Mouse (Mus musculus) hindbrain, embryonic 16.5 days (tissue): ENCODE data around the gene Acbd4. TPM values are rescaled to one million over a fixed set of nuclear protein-coding genes. Genes with fewer than 3 reads are reported as not detected.

ENCODE experiments used
- ATAC-seq: fragments of 200-750 bp; cut with Nextera tagmentation; 2 replicates; pipeline ENCODE4 v1.8.0; 2017; ENCODE audit warnings: moderate TSS enrichment, moderate library complexity
- H3K27ac ChIP-seq: fragments of 300-500 bp; sonication (generic); 2 replicates; pipeline ENCODE4 v1.5.1; 2014; ENCODE audit warnings: low read depth, mild to moderate bottlenecking, control low read depth, low read length, moderate library complexity
- H3K27me3 ChIP-seq: fragments of 300-500 bp; sonication (generic); replicated peaks from 2 replicates; pipeline ENCODE4 v1.6.1; 2014; ENCODE audit warnings: low read length; ENCODE audit not compliant: control insufficient read depth, insufficient read depth
- H3K36me3 ChIP-seq: fragments of 300-500 bp; sonication (generic); 2 replicates; pipeline ENCODE4 v1.6.1; 2014; ENCODE audit warnings: mild to moderate bottlenecking, low read length, moderate library complexity, mixed read lengths; ENCODE audit not compliant: control insufficient read depth, insufficient read depth
- H3K4me1 ChIP-seq: fragments of 300-500 bp; sonication (generic); 2 replicates; pipeline ENCODE4 v1.6.1; 2014; ENCODE audit warnings: low read depth, low read length; ENCODE audit not compliant: control insufficient read depth, insufficient read depth
- H3K4me2 ChIP-seq: fragments of 300-500 bp; sonication (generic); 2 replicates; pipeline ENCODE4 v1.6.1; 2014; ENCODE audit warnings: mild to moderate bottlenecking, low read length, control low read depth, moderate library complexity
- H3K4me3 ChIP-seq: fragments of 300-500 bp; sonication (generic); 2 replicates; pipeline ENCODE4 v1.5.1; 2014; ENCODE audit warnings: mild to moderate bottlenecking, low read length, control low read depth, moderate library complexity
- H3K9ac ChIP-seq: fragments of 300-500 bp; sonication (generic); 2 replicates; pipeline ENCODE4 v1.6.1; 2014; ENCODE audit warnings: low read depth, mild to moderate bottlenecking, control low read depth, low read length, moderate library complexity
- H3K9me3 ChIP-seq: fragments of 300-500 bp; sonication (generic); 2 replicates; pipeline ENCODE4 v1.6.1; 2014; ENCODE audit warnings: mild to moderate bottlenecking, low read length, moderate library complexity; ENCODE audit not compliant: control insufficient read depth
- WGBS: fragments of 180-500 bp; shearing (Covaris S2); extraction: QIAGEN DNeasy Blood & Tissue Kit; methylation state at CpG from one replicate; pipeline ENCODE4 v1.1.7; 2014; 5-methylcytosine and 5-hydroxymethylcytosine counted together
- polyA plus RNA-seq: library from polyadenylated mRNA; unstranded; fragments of >200 nt; fragmentation: Nextera tagmentation; extraction: Ambion mirVana; gene quantifications from 2 replicates; pipeline ENCODE4 v1.2.1, GENCODE M21; 2015

The Acbd4 gene
- 14.2 and 16.4 TPM in 2 replicates for polyA plus RNA-seq

- peak; percentile 48 for ATAC-seq
- under 1% methylated on average over 34 of the region's 34 CpGs for WGBS
These were observed at the start of gene Acbd4, which contains the start of gene Plcd3 for GRCm38 (mm10) chr11:103101481-103101865. Gene Acbd4 (plus strand): TSS chr11:103101682. Gene Plcd3 (minus strand): TSS chr11:103101658.

GRCm38 (mm10) chr11:103052078-103052477, 49.4 kb upstream of the Acbd4 start:
- no peak for ATAC-seq
- H3K9me3 ChIP-seq, result no peaks in the 10 kb centered on the region
- no peaks in the 10 kb centered on the region for H3K27me3 ChIP-seq
- H3K4me2 ChIP-seq, result no peak overlapping the region
- H3K27ac ChIP-seq, result no peak overlapping the region
- H3K4me1 ChIP-seq, result no peaks in the 10 kb centered on the region
- WGBS, result 89% methylated on average over 6 of the region's 6 CpGs
- H3K36me3 ChIP-seq, result peaks cover 3% of the 10 kb centered on the region; the same call in 1 of the 2 replicates
- H3K4me3 ChIP-seq, result no peak overlapping the region
- H3K9ac ChIP-seq, result no peak overlapping the region

More at GRCm38 (mm10) chr11:103101481-103101865, at the start of gene Acbd4, which contains the start of gene Plcd3:
- Histone ChIP-seq H3K4me3 (peak within 1 kb of the TSS; percentile 49), H3K27me3 (peaks cover 9% of the 10 kb centered on the region; the same call in 1 of the 2 replicates), H3K9me3 (no peaks in the 10 kb centered on the region), H3K4me1 (peaks cover 16% of the 10 kb centered on the region), H3K4me2 (peak within 1 kb of the TSS; percentile 76), H3K36me3 (no peaks in the 10 kb centered on the region), H3K9ac (peak within 1 kb of the TSS; percentile 41), H3K27ac (no peak within 1 kb of the TSS)

GRCm38 (mm10) chr11:103053191-103054076, 48.0 kb upstream of the Acbd4 start:
- H3K9ac ChIP-seq, result no peak overlapping the region
- no peaks in the 10 kb centered on the region for H3K4me1 ChIP-seq
- no peaks in the 10 kb centered on the region for H3K9me3 ChIP-seq
- H3K27me3 ChIP-seq, result no peaks in the 10 kb centered on the region
- no peak overlapping the region for H3K4me2 ChIP-seq
- no peak for ATAC-seq
- no peak overlapping the region for H3K4me3 ChIP-seq
- 93% methylated on average over 18 of the region's 18 CpGs for WGBS
- peaks cover 14% of the 10 kb centered on the region for H3K36me3 ChIP-seq
- H3K27ac ChIP-seq, result no peak overlapping the region

- no peak for ATAC-seq
- H3K4me2 ChIP-seq, result no peak overlapping the region
- peaks cover 24% of the 10 kb centered on the region for H3K36me3 ChIP-seq
- WGBS, result 46% methylated on average over 6 of the region's 6 CpGs
- no peak overlapping the region for H3K27ac ChIP-seq
- H3K9ac ChIP-seq, result no peak overlapping the region
- H3K27me3 ChIP-seq, result no peaks in the 10 kb centered on the region
- H3K9me3 ChIP-seq, result no peaks in the 10 kb centered on the region
- H3K4me1 ChIP-seq, result no peaks in the 10 kb centered on the region
- H3K4me3 ChIP-seq, result no peak overlapping the region
These were observed 46.7 kb upstream of the Acbd4 start for GRCm38 (mm10) chr11:103054798-103055197.

GRCm38 (mm10) chr11:103056636-103057035, 44.8 kb upstream of the Acbd4 start:
- Histone ChIP-seq H3K4me3 (no peak overlapping the region), H3K9ac (no peak overlapping the region), H3K4me1 (no peaks in the 10 kb centered on the region), H3K9me3 (no peaks in the 10 kb centered on the region), H3K36me3 (peaks cover 34% of the 10 kb centered on the region), H3K27ac (no peak overlapping the region), H3K27me3 (no peaks in the 10 kb centered on the region), H3K4me2 (no peak overlapping the region)
- WGBS, result 97% methylated on average over 7 of the region's 7 CpGs
- no peak for ATAC-seq

- WGBS, result 73% methylated on average over 3 of the region's 3 CpGs
- peaks cover 36% of the 10 kb centered on the region for H3K36me3 ChIP-seq
These were observed 42.9 kb upstream of the Acbd4 start for GRCm38 (mm10) chr11:103058499-103059085.

GRCm38 (mm10) chr11:103066191-103067050, 35.1 kb upstream of the Acbd4 start:
- Histone ChIP-seq H3K4me3 (no peak overlapping the region), H3K9ac (no peak overlapping the region), H3K27me3 (no peaks in the 10 kb centered on the region), H3K36me3 (peaks cover 37% of the 10 kb centered on the region), H3K27ac (no peak overlapping the region), H3K4me1 (no peaks in the 10 kb centered on the region), H3K4me2 (no peak overlapping the region), H3K9me3 (no peaks in the 10 kb centered on the region)
- ATAC-seq, result no peak
- 96% methylated on average over 14 of the region's 14 CpGs for whole genome bisulfite sequencing

More at GRCm38 (mm10) chr11:103058499-103059085, 42.9 kb upstream of the Acbd4 start:
- H3K27me3 ChIP-seq, result no peaks in the 10 kb centered on the region
- no peaks in the 10 kb centered on the region for H3K4me1 ChIP-seq
- no peak overlapping the region for H3K4me2 ChIP-seq
- H3K9me3 ChIP-seq, result no peaks in the 10 kb centered on the region
- H3K9ac ChIP-seq, result no peak overlapping the region
- H3K27ac ChIP-seq, result no peak overlapping the region
- no peak for ATAC-seq
- no peak overlapping the region for H3K4me3 ChIP-seq

- ATAC-seq, result no peak
- no peaks in the 10 kb centered on the region for H3K9me3 ChIP-seq
- H3K4me2 ChIP-seq, result no peak overlapping the region
- no peak overlapping the region for H3K9ac ChIP-seq
- H3K27ac ChIP-seq, result no peak overlapping the region
- H3K4me1 ChIP-seq, result no peaks in the 10 kb centered on the region
- H3K4me3 ChIP-seq, result no peak overlapping the region
- 90% methylated on average over 6 of the region's 6 CpGs for whole genome bisulfite sequencing
- H3K36me3 ChIP-seq, result peaks cover 34% of the 10 kb centered on the region
- no peaks in the 10 kb centered on the region for H3K27me3 ChIP-seq
These were observed 34.5 kb upstream of the Acbd4 start for GRCm38 (mm10) chr11:103067051-103067361.
